Mouse (Mus musculus) neural tube, embryonic 11.5 days (tissue): Measurements from ENCODE around the gene Ranbp10. TPM values are rescaled to one million over a fixed set of nuclear protein-coding genes. Genes with fewer than 3 reads are reported as not detected.

Experiments used
- ATAC-seq: fragments of 200-750 bp; cut with Nextera tagmentation; 2 replicates; pipeline ENCODE4 v1.8.0; 2017; ENCODE audit warnings: moderate number of reproducible peaks, mild to moderate bottlenecking, moderate TSS enrichment, moderate library complexity; ENCODE audit not compliant: insufficient read depth, low FRiP score, low TSS enrichment
- DNase-seq: peaks from one replicate; pipeline ENCODE4 v3.0.0-alpha.2; 2015; ENCODE audit warnings: low spot score
- H3K27ac ChIP-seq: fragments of 300-500 bp; sonication (generic); 2 replicates; pipeline ENCODE4 v1.5.1; 2014; ENCODE audit warnings: low read depth, mild to moderate bottlenecking, low read length
- H3K27me3 ChIP-seq: fragments of 300-500 bp; sonication (generic); 2 replicates; pipeline ENCODE4 v1.6.1; 2014; ENCODE audit warnings: mild to moderate bottlenecking, low read length, mixed read lengths; ENCODE audit not compliant: control insufficient read depth, insufficient read depth
- H3K36me3 ChIP-seq: fragments of 300-500 bp; sonication (generic); 2 replicates; pipeline ENCODE4 v1.6.1; 2014; ENCODE audit warnings: mild to moderate bottlenecking, low read length, moderate library complexity, mixed read lengths; ENCODE audit not compliant: control insufficient read depth, insufficient read depth
- H3K4me1 ChIP-seq: fragments of 300-500 bp; sonication (generic); 2 replicates; pipeline ENCODE4 v1.6.1; 2014; ENCODE audit warnings: low read length, mixed read lengths; ENCODE audit not compliant: control insufficient read depth, insufficient read depth
- H3K4me2 ChIP-seq: fragments of 300-500 bp; sonication (generic); 2 replicates; pipeline ENCODE4 v1.6.1; 2014; ENCODE audit warnings: low read depth, mild to moderate bottlenecking, moderate library complexity
- H3K4me3 ChIP-seq: fragments of 300-500 bp; sonication (generic); 2 replicates; pipeline ENCODE4 v1.5.1; 2014; ENCODE audit warnings: low read depth, low read length
- H3K9ac ChIP-seq: fragments of 300-500 bp; sonication (generic); 2 replicates; pipeline ENCODE4 v1.6.1; 2014; ENCODE audit warnings: mild to moderate bottlenecking, low read length
- H3K9me3 ChIP-seq: fragments of 300-500 bp; sonication (generic); 2 replicates; pipeline ENCODE4 v1.6.1; 2016; ENCODE audit warnings: low read length; ENCODE audit not compliant: control insufficient read depth
- WGBS: fragments of 180-500 bp; shearing (Covaris S2); extraction: QIAGEN DNeasy Blood & Tissue Kit; methylation state at CpG from one replicate; pipeline ENCODE4 v1.1.7; 2014; 5-methylcytosine and 5-hydroxymethylcytosine counted together
- polyA plus RNA-seq: library from polyadenylated mRNA; unstranded; fragments of >200 nt; fragmentation: Nextera tagmentation; extraction: Ambion mirVana; gene quantifications from 2 replicates; pipeline ENCODE4 v1.2.1, GENCODE M21; 2014

The Ranbp10 gene
- polyA plus RNA-seq, 1 experiment from 2014 or later, result 12.3 TPM

- Histone ChIP-seq H3K4me2 (no peak overlapping the region), H3K27me3 (no peaks in the 10 kb centered on the region), H3K4me3 (no peak overlapping the region), H3K36me3 (no peaks in the 10 kb centered on the region), H3K9me3 (no peaks in the 10 kb centered on the region), H3K4me1 (no peaks in the 10 kb centered on the region), H3K27ac (no peak overlapping the region), H3K9ac (no peak overlapping the region)
- no peak for ATAC-seq
- no peak for DNase-seq
- WGBS, result 81% methylated on average over 18 of the region's 18 CpGs
These were observed 99.6 kb downstream of the Ranbp10 start for GRCm38 (mm10) chr8:105727397-105728124.

GRCm38 (mm10) chr8:105725726-105726125 is 101.4 kb downstream of the Ranbp10 start:
- H3K4me3 ChIP-seq, result no peak overlapping the region
- no peak overlapping the region for H3K4me2 ChIP-seq
- 85% methylated on average over 5 of the region's 5 CpGs for WGBS
- H3K4me1 ChIP-seq, result no peaks in the 10 kb centered on the region
- ATAC-seq (no peak), DNase-seq (no peak)
- no peak overlapping the region for H3K27ac ChIP-seq
- H3K9ac ChIP-seq, result no peak overlapping the region
- no peaks in the 10 kb centered on the region for H3K27me3 ChIP-seq
- H3K36me3 ChIP-seq, result no peaks in the 10 kb centered on the region
- no peaks in the 10 kb centered on the region for H3K9me3 ChIP-seq

GRCm38 (mm10) chr8:105722861-105723260 is 104.3 kb downstream of the Ranbp10 start:
- no peaks in the 10 kb centered on the region for H3K9me3 ChIP-seq
- no peak overlapping the region for H3K27ac ChIP-seq
- H3K4me1 ChIP-seq, result no peaks in the 10 kb centered on the region
- no peak overlapping the region for H3K9ac ChIP-seq
- ATAC-seq (no peak), DNase-seq (no peak)
- no peak overlapping the region for H3K4me3 ChIP-seq
- H3K36me3 ChIP-seq, result no peaks in the 10 kb centered on the region
- WGBS, result 94% methylated on average over 9 of the region's 9 CpGs
- H3K4me2 ChIP-seq, result no peak overlapping the region
- H3K27me3 ChIP-seq, result no peaks in the 10 kb centered on the region

- H3K4me2 ChIP-seq, result no peak overlapping the region
- DNase-seq, result no peak
- no peaks in the 10 kb centered on the region for H3K27me3 ChIP-seq
- peaks cover 5% of the 10 kb centered on the region for H3K36me3 ChIP-seq
- ATAC-seq, result no peak
- H3K4me1 ChIP-seq, result no peaks in the 10 kb centered on the region
- no peaks in the 10 kb centered on the region for H3K9me3 ChIP-seq
- no peak overlapping the region for H3K9ac ChIP-seq
- H3K4me3 ChIP-seq, result no peak overlapping the region
- 89% methylated on average over 4 of the region's 4 CpGs for WGBS
- H3K27ac ChIP-seq, result no peak overlapping the region
These were observed 107.5 kb downstream of the Ranbp10 start for GRCm38 (mm10) chr8:105719637-105720036.

Other genes starting within 250 kb of the Ranbp10 start
- 19.3 and 20.3 TPM in 2 replicates for gene Ripor1, start 222.1 kb downstream of the Ranbp10 start, polyA plus RNA-seq
- gene Ctcf, start 190.8 kb downstream of the Ranbp10 start, polyA plus RNA-seq, result 98.5 and 111 TPM in 2 replicates
- 0.66 and 2.1 TPM in 2 replicates for gene Agrp, start 190.0 kb downstream of the Ranbp10 start, polyA plus RNA-seq
- gene Carmil2, start 141.1 kb downstream of the Ranbp10 start, polyA plus RNA-seq, result 4.6 and 5.0 TPM in 2 replicates
- gene Acd, start 126.2 kb downstream of the Ranbp10 start, polyA plus RNA-seq, result 74.3 and 76.7 TPM in 2 replicates
- 23.1 and 24.1 TPM in 2 replicates for gene Pard6a, start 126.2 kb downstream of the Ranbp10 start, polyA plus RNA-seq
- 0.20 TPM in 1 of 2 replicates, not detected in the other for gene 4933405L10Rik, start 119.7 kb downstream of the Ranbp10 start, polyA plus RNA-seq
- gene Enkd1, start 119.1 kb downstream of the Ranbp10 start, polyA plus RNA-seq, result 27.6 and 27.8 TPM in 2 replicates
- gene Gfod2, start 68.7 kb downstream of the Ranbp10 start, polyA plus RNA-seq, result 35.5 and 42.0 TPM in 2 replicates
- 0.18 and 0.24 TPM in 2 replicates for gene Tsnaxip1, start 381 bp upstream of the Ranbp10 start, polyA plus RNA-seq
- gene Cenpt, start 25.9 kb upstream of the Ranbp10 start, polyA plus RNA-seq, result 58.3 and 62.6 TPM in 2 replicates
- 68.9 and 71.8 TPM in 2 replicates for gene Thap11, start 27.8 kb upstream of the Ranbp10 start, polyA plus RNA-seq
- 342 and 344 TPM in 2 replicates for gene Nutf2, start 33.2 kb upstream of the Ranbp10 start, polyA plus RNA-seq
- gene Edc4, start 53.5 kb upstream of the Ranbp10 start, polyA plus RNA-seq, result 50.0 and 50.5 TPM in 2 replicates
- gene Nrn1l, start 66.2 kb upstream of the Ranbp10 start, polyA plus RNA-seq, result not detected in 2 replicates
- 18.1 and 20.4 TPM in 2 replicates for gene Pskh1, start 73.1 kb upstream of the Ranbp10 start, polyA plus RNA-seq
- gene Ctrl, start 106.5 kb upstream of the Ranbp10 start, polyA plus RNA-seq, result 1.1 TPM in 2 replicates
- gene Psmb10, start 111.1 kb upstream of the Ranbp10 start, polyA plus RNA-seq, result 28.5 and 30.2 TPM in 2 replicates
- gene Lcat, start 116.0 kb upstream of the Ranbp10 start, polyA plus RNA-seq, result 0.50 and 0.54 TPM in 2 replicates
- 10.3 and 13.0 TPM in 2 replicates for gene Slc12a4, start 138.7 kb upstream of the Ranbp10 start, polyA plus RNA-seq
- not detected in 2 replicates for gene Dpep3, start 152.1 kb upstream of the Ranbp10 start, polyA plus RNA-seq
- gene Dus2, start 164.0 kb upstream of the Ranbp10 start, polyA plus RNA-seq, result 14.5 and 18.6 TPM in 2 replicates
- not detected in 2 replicates for gene Dpep2nb, start 178.6 kb upstream of the Ranbp10 start, polyA plus RNA-seq
- 21.2 and 24.4 TPM in 2 replicates for gene Ddx28, start 184.5 kb upstream of the Ranbp10 start, polyA plus RNA-seq
- gene Nfatc3, start 231.5 kb upstream of the Ranbp10 start, polyA plus RNA-seq, result 3.4 and 3.6 TPM in 2 replicates